Mouse (Mus musculus) NIH3T3 (cell line): ENCODE results near the gene Vmn1r214.

Experiments used
- DNase-seq: peaks from one replicate; pipeline ENCODE4 v3.0.0-alpha.2; 2012; ENCODE audit warnings: low read depth

Gene Vmn1r214

DNA sequence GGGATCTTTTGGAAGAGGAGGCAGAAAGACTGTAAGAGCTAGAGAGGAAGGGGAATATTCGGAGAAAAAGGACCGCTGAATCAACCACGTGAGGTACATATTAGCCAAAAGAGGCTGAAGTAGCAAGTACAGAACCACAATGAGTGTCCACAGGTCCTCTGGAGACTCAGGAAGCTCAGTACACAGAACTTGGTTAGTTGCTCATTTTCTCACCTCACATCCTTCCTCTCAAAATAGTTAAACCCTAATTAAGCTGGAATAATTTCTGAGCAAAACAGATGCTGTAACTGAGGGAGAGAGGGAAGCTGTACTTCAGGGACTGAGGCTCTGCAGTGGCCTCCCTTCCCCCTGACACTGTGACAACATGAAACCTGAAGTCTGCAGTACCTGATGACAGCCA, at the start of gene Vmn1r214:
Gene Vmn1r214 (plus strand): TSS at position 301 of the 400 bp plus-strand sequence.
- no peak for DNase-seq

DNA sequence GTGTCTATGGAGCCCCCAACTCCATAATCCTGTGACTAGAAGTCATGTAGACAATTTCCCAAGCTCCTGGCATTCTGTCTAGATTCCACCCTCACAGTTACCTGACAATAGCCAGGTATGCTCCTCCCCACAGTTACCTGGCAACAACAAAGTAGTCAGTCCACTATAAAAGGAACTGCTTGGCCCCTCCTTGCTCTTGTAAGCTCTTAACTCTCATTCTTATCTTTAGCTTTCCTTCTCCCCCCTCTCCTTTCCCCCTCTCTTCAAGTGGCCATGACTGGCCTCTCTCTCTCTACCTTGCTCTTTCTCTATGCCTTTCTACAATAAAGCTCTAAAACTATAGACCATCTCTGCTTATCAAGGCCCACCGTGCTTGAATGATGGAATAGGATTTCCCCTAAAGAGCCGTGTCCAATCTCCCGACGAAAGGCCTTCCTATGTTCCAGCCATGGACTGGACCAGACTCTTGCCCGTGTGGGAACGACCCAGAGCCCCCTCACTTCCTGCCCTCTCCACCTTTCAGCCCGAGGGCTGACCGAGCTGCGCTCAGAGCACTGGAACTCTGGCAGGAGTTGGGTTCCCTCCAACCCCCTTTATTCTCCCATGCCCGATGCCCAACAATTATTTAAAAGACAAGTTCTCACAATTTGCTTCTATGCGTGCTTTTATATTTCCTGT, 39.9 kb upstream of the Vmn1r214 start:
- no peak for DNase-seq

DNA sequence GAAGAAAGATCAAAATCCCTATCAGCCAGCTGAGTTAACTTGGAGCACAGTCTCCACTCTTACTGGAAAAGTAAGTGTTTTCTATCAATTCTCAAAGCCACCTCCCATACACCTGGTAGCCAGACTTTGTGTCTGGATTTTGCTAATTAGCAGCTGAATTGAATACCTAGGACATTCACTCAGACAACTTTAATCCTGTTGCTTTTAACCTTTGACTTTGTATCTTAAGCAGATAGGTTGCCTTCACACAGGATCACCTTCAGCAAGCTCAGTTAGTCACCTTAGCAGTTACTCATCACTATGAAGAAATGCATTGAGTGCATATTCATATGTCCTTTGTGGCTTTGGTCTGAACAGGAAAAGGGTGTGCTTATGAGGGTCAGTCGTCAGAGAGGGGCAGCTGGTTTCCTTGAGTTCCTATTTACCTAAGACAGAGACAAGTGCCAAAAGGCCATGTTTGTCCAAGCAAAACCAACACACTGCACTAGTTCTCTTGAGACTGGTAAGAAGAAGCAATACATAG, 38.0 kb upstream of the Vmn1r214 start:
- DNase-seq = no peak

DNA sequence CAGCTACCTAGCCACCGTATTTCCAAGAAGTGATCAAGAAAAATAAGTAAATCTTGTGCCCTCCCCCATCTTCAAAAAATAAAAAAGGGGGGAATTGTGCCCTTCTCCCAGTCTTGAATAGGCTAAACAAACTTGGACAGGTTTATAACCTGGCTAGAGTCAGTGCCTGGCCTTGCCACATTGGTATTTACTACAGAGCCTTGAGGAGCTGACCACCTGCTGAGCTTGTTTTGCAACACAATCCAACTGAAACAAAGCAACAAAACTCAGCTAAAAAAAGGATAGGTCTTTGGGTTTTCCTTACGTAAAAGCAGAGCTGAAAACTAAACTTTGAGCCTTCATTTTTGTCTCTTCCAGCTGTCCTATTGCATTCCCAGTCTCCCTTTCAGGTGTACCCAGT, 37.5 kb upstream of the Vmn1r214 start:
- no peak for DNase-seq

DNA sequence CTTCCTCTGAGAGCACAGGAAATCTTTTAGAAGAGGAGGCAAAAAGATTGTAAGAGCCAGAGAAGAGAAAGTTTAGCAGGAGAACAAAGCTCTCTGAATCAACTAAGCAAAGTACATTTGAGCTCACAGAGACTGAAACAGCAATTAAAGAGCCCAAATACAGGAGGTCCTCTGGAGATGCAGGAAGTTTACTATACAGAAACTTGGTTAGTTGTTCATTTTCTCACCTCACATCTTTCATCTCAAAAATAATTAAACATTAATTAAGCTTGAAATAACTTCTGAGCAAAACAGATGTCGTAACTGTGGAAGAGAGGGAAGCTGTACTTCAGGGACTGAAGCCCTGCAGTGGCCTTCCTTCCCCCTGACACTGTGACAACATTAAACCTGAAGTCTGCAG, 22.9 kb upstream of the Vmn1r214 start, which contains the start of gene Vmn1r213:
Gene Vmn1r213 (plus strand): TSS at position 301 of the 400 bp plus-strand sequence.
- DNase-seq = no peak

DNA sequence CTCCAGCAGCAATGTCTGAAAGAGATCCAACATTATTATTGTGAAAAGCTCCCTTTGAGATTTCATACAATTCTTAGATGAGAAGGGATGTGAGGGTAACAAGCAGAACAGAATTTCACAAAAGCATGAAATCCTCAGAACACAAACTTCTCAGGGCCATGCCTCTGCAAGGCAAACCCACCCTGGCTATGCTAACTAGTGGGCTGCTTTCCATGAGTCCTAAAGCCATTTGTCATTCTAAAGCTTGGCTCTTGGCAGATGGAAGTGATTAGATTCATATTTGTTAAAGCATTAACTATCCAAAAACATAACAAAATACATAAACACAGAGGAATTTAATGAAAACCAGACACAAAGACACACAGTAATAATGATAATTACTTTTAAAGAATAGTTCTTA, 12.1 kb upstream of the Vmn1r214 start:
- no peak for DNase-seq

DNA sequence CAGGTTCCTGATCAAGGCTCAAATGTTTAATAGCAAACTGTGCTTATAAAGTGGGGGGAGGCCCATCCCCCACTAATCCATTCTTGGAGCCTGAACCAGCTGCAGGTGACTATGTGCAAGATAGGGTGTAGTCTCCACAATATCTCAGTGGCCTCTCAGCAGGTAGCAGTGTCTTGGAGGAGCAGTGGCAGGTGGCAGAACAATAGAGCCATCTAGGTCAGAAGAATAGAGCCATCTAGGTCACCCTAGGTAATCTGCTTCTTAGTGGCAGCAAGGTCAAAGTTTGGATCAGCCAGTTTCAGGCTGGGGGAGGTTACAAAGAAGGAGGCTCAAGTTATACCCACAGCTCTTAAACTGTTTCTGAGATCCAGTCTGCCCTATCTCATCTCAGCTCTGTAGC, 5.4 kb upstream of the Vmn1r214 start:
- DNase-seq = no peak

DNA sequence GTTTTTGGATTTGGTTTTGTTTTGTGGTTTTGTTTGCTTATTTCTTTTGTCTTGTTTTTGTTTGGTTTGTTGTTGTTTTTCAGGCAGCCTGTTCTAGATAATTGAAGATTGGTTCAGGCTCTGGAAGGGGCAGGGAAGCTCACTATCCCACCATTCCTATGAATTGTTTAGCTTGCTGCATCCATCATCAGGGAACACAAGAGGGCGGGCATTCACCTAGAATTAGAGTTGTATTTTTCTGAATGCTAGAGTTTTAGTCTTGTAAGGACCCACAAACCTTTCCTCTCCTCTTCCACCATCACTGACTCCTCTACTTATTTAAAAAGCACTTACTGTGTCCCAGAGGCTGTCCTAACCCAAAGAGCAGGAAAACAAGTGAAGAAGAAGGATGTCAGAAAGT, 27.6 kb downstream of the Vmn1r214 start:
- DNase-seq = no peak

DNA sequence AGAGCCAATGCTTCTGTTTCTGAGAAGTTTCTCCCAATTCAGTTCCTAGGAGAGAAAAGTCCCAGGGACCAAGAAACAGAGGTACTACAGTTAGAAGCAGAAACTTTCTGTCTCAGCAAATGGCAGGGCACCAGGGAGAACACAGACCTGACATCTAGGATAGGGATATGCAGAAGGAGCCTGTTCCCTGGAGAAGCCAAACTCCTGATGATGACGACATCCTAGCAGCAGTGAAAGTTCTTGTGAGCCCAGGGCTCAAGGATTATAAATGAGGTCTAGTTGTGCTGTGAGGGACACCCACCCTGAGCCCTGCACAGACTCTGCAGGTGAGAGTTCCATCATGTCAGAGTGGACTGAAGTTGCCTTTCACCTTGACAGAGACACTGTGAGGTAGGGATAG, 37.5 kb downstream of the Vmn1r214 start, which contains the start of gene Vmn1r215:
Gene Vmn1r215 (plus strand): TSS at position 301 of the 400 bp plus-strand sequence.
- no peak for DNase-seq

DNA sequence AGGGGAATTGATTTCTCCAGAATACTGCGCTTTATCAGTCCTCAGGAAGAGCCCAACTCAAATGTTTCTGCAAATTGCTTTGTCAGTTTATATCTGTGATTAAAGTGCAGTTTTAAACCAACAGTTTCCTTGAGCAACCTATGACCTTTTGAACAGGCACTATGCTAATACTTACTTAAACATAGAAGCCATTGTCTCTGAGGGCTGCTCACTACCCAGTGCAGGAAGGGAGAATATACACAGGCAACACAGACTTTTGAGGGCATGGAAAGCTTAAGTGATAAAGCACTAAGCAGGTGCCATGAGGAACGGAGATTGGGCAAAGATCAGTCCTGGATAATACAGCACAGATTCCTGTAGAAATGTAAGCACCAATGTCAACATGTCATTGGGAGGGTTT, 39.1 kb downstream of the Vmn1r214 start:
- no peak for DNase-seq
